Mouse (Mus musculus): ENCODE results near the gene Gm3591. TPM values are rescaled to one million over a fixed set of nuclear protein-coding genes. Genes with fewer than 3 reads are reported as not detected.
"Not testable (repeated sequence)": the region's sequence is repeated elsewhere in the genome, so short reads cannot be mapped to it uniquely, and the experiment has no call there.

The Gm3591 gene
- polyA plus RNA-seq (2011; ENCODE audit: insufficient read depth, insufficient read length, low replicate concordance, missing spikeins), result not detected in 2 replicates

- WGBS, result no CpG with 5 or more reads among the region's 2 CpGs
- H3K4me3 ChIP-seq (replicated peaks; ENCODE audit: control insufficient read depth, low read depth, low read length); H3K27ac ChIP-seq (ENCODE audit: control insufficient read depth, insufficient read depth, low read depth, low read length, poor library complexity); H3K4me1 ChIP-seq (ENCODE audit: control insufficient read depth, insufficient read depth, low read length): not testable (repeated sequence)
Observed at GRCm38 (mm10) chr14:6412382-6412781, at the start of gene Gm3591. Gene Gm3591 (minus strand): TSS chr14:6412482.

- H3K4me1 ChIP-seq (ENCODE audit: control insufficient read depth, insufficient read depth, low read length); H3K27ac ChIP-seq (ENCODE audit: control insufficient read depth, insufficient read depth, low read depth, low read length, poor library complexity); H3K4me3 ChIP-seq (replicated peaks; ENCODE audit: control insufficient read depth, low read depth, low read length): not testable (repeated sequence)
- WGBS, result no CpG with 5 or more reads among the region's 4 CpGs
Observed at GRCm38 (mm10) chr14:6444511-6444910, 32.2 kb upstream of the Gm3591 start, which contains the start of gene Gm3594. Gene Gm3594 (minus strand): TSS chr14:6444611.

- not testable (repeated sequence) for H3K4me3 ChIP-seq (replicated peaks; ENCODE audit: control insufficient read depth, low read depth, low read length); H3K27ac ChIP-seq (ENCODE audit: control insufficient read depth, insufficient read depth, low read depth, low read length, poor library complexity); H3K4me1 ChIP-seq (ENCODE audit: control insufficient read depth, insufficient read depth, low read length)
- WGBS, result 52% methylated on average over 3 of the region's 4 CpGs
Observed at GRCm38 (mm10) chr14:6440774-6441173, 28.5 kb upstream of the Gm3591 start.

- H3K27ac ChIP-seq (ENCODE audit: control insufficient read depth, insufficient read depth, low read depth, low read length, poor library complexity); H3K4me3 ChIP-seq (replicated peaks; ENCODE audit: control insufficient read depth, low read depth, low read length); H3K4me1 ChIP-seq (ENCODE audit: control insufficient read depth, insufficient read depth, low read length): not testable (repeated sequence)
- WGBS, result 10% methylated on average over 1 of the region's 5 CpGs
Observed at GRCm38 (mm10) chr14:6440206-6440605, 27.9 kb upstream of the Gm3591 start.

GRCm38 (mm10) chr14:6426766-6427165 lies 14.5 kb upstream of the Gm3591 start:
- H3K27ac ChIP-seq (ENCODE audit: control insufficient read depth, insufficient read depth, low read depth, low read length, poor library complexity); H3K4me3 ChIP-seq (replicated peaks; ENCODE audit: control insufficient read depth, low read depth, low read length); H3K4me1 ChIP-seq (ENCODE audit: control insufficient read depth, insufficient read depth, low read length): not testable (repeated sequence)
- 7% methylated on average over 20 of the region's 42 CpGs for WGBS

- 27% methylated on average over 22 of the region's 22 CpGs for WGBS
- not testable (repeated sequence) for H3K27ac ChIP-seq (ENCODE audit: control insufficient read depth, insufficient read depth, low read depth, low read length, poor library complexity); H3K4me3 ChIP-seq (replicated peaks; ENCODE audit: control insufficient read depth, low read depth, low read length); H3K4me1 ChIP-seq (ENCODE audit: control insufficient read depth, insufficient read depth, low read length)
Observed at GRCm38 (mm10) chr14:6426353-6426752, 14.1 kb upstream of the Gm3591 start.

- WGBS, result 75% methylated on average over 2 of the region's 4 CpGs
- not testable (repeated sequence) for H3K4me1 ChIP-seq (ENCODE audit: control insufficient read depth, insufficient read depth, low read length)
Observed at GRCm38 (mm10) chr14:6390219-6390618, 22.1 kb downstream of the Gm3591 start, which contains the start of gene Gm16440. Gene Gm16440 (minus strand): TSS chr14:6390319.

More at GRCm38 (mm10) chr14:6390219-6390618, 22.1 kb downstream of the Gm3591 start, which contains the start of gene Gm16440:
- H3K4me3 ChIP-seq (replicated peaks; ENCODE audit: control insufficient read depth, low read depth, low read length); H3K27ac ChIP-seq (ENCODE audit: control insufficient read depth, insufficient read depth, low read depth, low read length, poor library complexity): not testable (repeated sequence)

Other genes starting within 250 kb of the Gm3591 start
- gene Gm21560, start 193.2 kb downstream of the Gm3591 start, polyA plus RNA-seq (2011; ENCODE audit: insufficient read depth, insufficient read length, low replicate concordance, missing spikeins), result not detected in 2 replicates
- not detected in 2 replicates for gene Gm3411, start 125.2 kb downstream of the Gm3591 start, polyA plus RNA-seq (2011; ENCODE audit: insufficient read depth, insufficient read length, low replicate concordance, missing spikeins)
- not detected in 2 replicates for gene Gm21103, start 107.6 kb downstream of the Gm3591 start, polyA plus RNA-seq (2011; ENCODE audit: insufficient read depth, insufficient read length, low replicate concordance, missing spikeins)
- not detected in 2 replicates for gene Gm3618, start 68.8 kb downstream of the Gm3591 start, polyA plus RNA-seq (2011; ENCODE audit: insufficient read depth, insufficient read length, low replicate concordance, missing spikeins)
- gene Gm16440, start 22.2 kb downstream of the Gm3591 start, polyA plus RNA-seq (2011; ENCODE audit: insufficient read depth, insufficient read length, low replicate concordance, missing spikeins), result not detected in 2 replicates
- not detected in 2 replicates for gene Gm3594, start 32.1 kb upstream of the Gm3591 start, polyA plus RNA-seq (2011; ENCODE audit: insufficient read depth, insufficient read length, low replicate concordance, missing spikeins)
- gene Gm8356, start 124.8 kb upstream of the Gm3591 start, polyA plus RNA-seq (2011; ENCODE audit: insufficient read depth, insufficient read length, low replicate concordance, missing spikeins), result not detected in 2 replicates
- not detected in 2 replicates for gene Gm3629, start 178.1 kb upstream of the Gm3591 start, polyA plus RNA-seq (2011; ENCODE audit: insufficient read depth, insufficient read length, low replicate concordance, missing spikeins)
- not detected in 2 replicates for gene Gm3460, start 209.9 kb upstream of the Gm3591 start, polyA plus RNA-seq (2011; ENCODE audit: insufficient read depth, insufficient read length, low replicate concordance, missing spikeins)